ENCODE assay signal across 10 mouse cellular contexts in the genomic region with DNA sequence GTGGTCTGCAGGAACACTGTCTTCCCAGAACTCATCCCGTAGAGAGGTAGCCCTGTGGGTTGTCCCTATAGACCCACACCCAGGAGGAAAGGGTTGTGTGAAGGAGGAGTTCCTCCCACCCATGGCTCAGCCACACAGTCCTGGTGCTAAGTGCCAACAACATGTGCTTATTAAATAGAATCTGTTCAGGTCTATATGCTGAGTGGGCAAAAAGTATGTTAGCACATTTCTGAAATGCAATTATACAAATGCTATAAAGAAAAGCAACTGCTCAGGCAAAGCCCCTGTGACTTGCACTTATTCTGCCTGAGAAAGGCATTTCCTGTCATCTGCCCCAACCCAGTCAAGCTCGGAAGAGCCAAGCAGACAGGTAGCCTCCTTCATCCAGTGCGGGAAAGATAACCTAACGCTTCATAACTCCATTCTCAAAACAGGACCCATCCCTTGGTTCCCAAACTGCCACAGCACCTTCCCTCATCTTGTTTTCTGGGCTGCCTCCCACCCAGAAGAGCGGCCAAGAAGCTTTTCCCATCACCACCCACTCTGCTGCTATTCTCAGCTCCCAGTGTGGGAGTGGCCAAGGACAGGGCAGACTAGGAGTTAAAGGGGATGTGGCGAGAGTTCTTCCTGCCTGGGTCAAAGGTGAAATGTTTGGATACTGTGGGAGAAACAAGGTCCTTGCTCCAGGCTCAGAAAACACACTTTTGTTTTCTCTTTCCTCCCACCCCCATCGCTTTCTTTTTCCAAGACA. TPM values are rescaled to one million over a fixed set of nuclear protein-coding genes. Genes with fewer than 3 reads are reported as not detected.
DNase-seq lines count a peak whose midpoint lies in the region; ATAC-seq lines count a peak whose summit lies in the region.
"Had no signal": no experiment of that assay in that cellular context is flagged by ENCODE, and none has a peak within 500 bp of the region (broad histone marks: within the 10 kb centered on the region; RNA-seq: fewer than 3 reads in every experiment).

No protein-coding gene starts in this region.

- WGBS in hindbrain, embryonic 16.5 days, result 75% methylated on average over 7 of the region's 7 CpGs
- WGBS in hindbrain, embryonic 12.5 days, result 70% methylated on average over 7 of the region's 7 CpGs
- 49% methylated on average over 7 of the region's 7 CpGs for WGBS in heart, embryonic 16.5 days
- WGBS in stomach, embryonic 16.5 days, result 64% methylated on average over 7 of the region's 7 CpGs
- 80% methylated on average over 7 of the region's 7 CpGs for WGBS in forebrain, embryonic 11.5 days

- no peaks in the 10 kb centered on the region for H3K4me1 ChIP-seq in hindbrain, embryonic 16.5 days (ENCODE audit: control insufficient read depth, insufficient read depth, low read depth, low read length)
- H3K4me1 ChIP-seq in hindbrain, embryonic 12.5 days, result no peaks in the 10 kb centered on the region
- H3K4me1 ChIP-seq in heart, embryonic 16.5 days (ENCODE audit: control insufficient read depth, insufficient read depth, low read length), result peaks cover 8% of the 10 kb centered on the region; the same call in 1 of the 2 replicates
- peaks cover 8% of the 10 kb centered on the region; the same call in 1 of the 2 replicates for H3K4me1 ChIP-seq in stomach, embryonic 16.5 days (ENCODE audit: control insufficient read depth, insufficient read depth, low read length)
- H3K4me1 ChIP-seq in forebrain, embryonic 11.5 days (replicated peaks; ENCODE audit: control insufficient read depth, insufficient read depth, low read length), result no peaks in the 10 kb centered on the region

- ATAC-seq in hindbrain, embryonic 16.5 days, result no peak
- ATAC-seq in hindbrain, embryonic 12.5 days (ENCODE audit: low FRiP score), result no peak
- ATAC-seq in heart, embryonic 16.5 days (replicated peaks; ENCODE audit: extremely low read depth, insufficient read depth, low FRiP score), result no peak; the same call in 1 of the 2 replicates
- ATAC-seq in stomach, embryonic 16.5 days (ENCODE audit: insufficient read depth, low FRiP score), result no peak
- ATAC-seq in forebrain, embryonic 11.5 days (replicated peaks; ENCODE audit: low FRiP score), result no peak

- DNase-seq in right cerebral cortex, adult 2 months (ENCODE audit: low spot score in 2 of 2), result peak; percentile 56 to 59
- no peak for DNase-seq in right cerebral cortex, postnatal 4 days
- no peak for DNase-seq in adrenal gland, postnatal 10 days
- no peak for DNase-seq in forebrain, embryonic 11.5 days (ENCODE audit: low spot score)

- no peak overlapping the region for H3K4me2 ChIP-seq in hindbrain, embryonic 16.5 days (ENCODE audit: low read length)
- H3K4me2 ChIP-seq in hindbrain, embryonic 12.5 days (replicated peaks), result no peak overlapping the region
- no peak overlapping the region for H3K4me2 ChIP-seq in heart, embryonic 16.5 days (ENCODE audit: low read depth, low read length)
- H3K4me2 ChIP-seq in stomach, embryonic 16.5 days (ENCODE audit: low read depth, low read length), result no peak overlapping the region
- no peak overlapping the region for H3K4me2 ChIP-seq in forebrain, embryonic 11.5 days (ENCODE audit: low read depth, low read length, severe bottlenecking)

- no peak overlapping the region for H3K9ac ChIP-seq in hindbrain, embryonic 16.5 days (ENCODE audit: low read depth, low read length)
- H3K9ac ChIP-seq in hindbrain, embryonic 12.5 days, result no peak overlapping the region
- H3K9ac ChIP-seq in heart, embryonic 16.5 days (ENCODE audit: low read length), result no peak overlapping the region
- H3K9ac ChIP-seq in stomach, embryonic 16.5 days (ENCODE audit: low read length), result no peak overlapping the region
- no peak overlapping the region for H3K9ac ChIP-seq in forebrain, embryonic 11.5 days (ENCODE audit: low read length)

- H3K9me3 ChIP-seq in hindbrain, embryonic 16.5 days (ENCODE audit: control insufficient read depth, low read length), result no peaks in the 10 kb centered on the region
- no peaks in the 10 kb centered on the region for H3K9me3 ChIP-seq in hindbrain, embryonic 12.5 days (replicated peaks)
- H3K9me3 ChIP-seq in heart, embryonic 16.5 days (replicated peaks; ENCODE audit: control insufficient read depth, low read length), result no peaks in the 10 kb centered on the region
- no peaks in the 10 kb centered on the region for H3K9me3 ChIP-seq in stomach, embryonic 16.5 days (replicated peaks; ENCODE audit: control insufficient read depth, low read length)
- H3K9me3 ChIP-seq in forebrain, embryonic 11.5 days (ENCODE audit: control insufficient read depth, low read length), result no peaks in the 10 kb centered on the region

- H3K36me3 ChIP-seq in hindbrain, embryonic 16.5 days (ENCODE audit: control insufficient read depth, insufficient read depth, low read length), result peaks cover 16% of the 10 kb centered on the region
- peaks cover 50% of the 10 kb centered on the region for H3K36me3 ChIP-seq in hindbrain, embryonic 12.5 days
- peaks cover 10% of the 10 kb centered on the region; the same call in 1 of the 2 replicates for H3K36me3 ChIP-seq in heart, embryonic 16.5 days (ENCODE audit: control insufficient read depth, insufficient read depth)
- 0 out of 2 replicates have a peak, but pooled peaks cover 14% of the 10 kb centered on the region for H3K36me3 ChIP-seq in stomach, embryonic 16.5 days (ENCODE audit: control insufficient read depth, insufficient read depth, low read length)
- H3K36me3 ChIP-seq in forebrain, embryonic 11.5 days (ENCODE audit: control insufficient read depth, insufficient read depth, low read length), result no peaks in the 10 kb centered on the region; the same call in 1 of the 2 replicates

- no peak overlapping the region for H3K4me3 ChIP-seq in hindbrain, embryonic 16.5 days (ENCODE audit: low read length)
- H3K4me3 ChIP-seq in hindbrain, embryonic 12.5 days, result no peak overlapping the region
- H3K4me3 ChIP-seq in heart, embryonic 16.5 days (ENCODE audit: low read length), result no peak overlapping the region
- no peak overlapping the region for H3K4me3 ChIP-seq in stomach, embryonic 16.5 days (replicated peaks; ENCODE audit: low read length)
- no peak overlapping the region for H3K4me3 ChIP-seq in forebrain, embryonic 11.5 days (ENCODE audit: low read depth, low read length)

- H3K27me3 ChIP-seq in hindbrain, embryonic 16.5 days (replicated peaks; ENCODE audit: control insufficient read depth, insufficient read depth, low read length), result no peaks in the 10 kb centered on the region
- no peaks in the 10 kb centered on the region for H3K27me3 ChIP-seq in hindbrain, embryonic 12.5 days
- no peaks in the 10 kb centered on the region for H3K27me3 ChIP-seq in heart, embryonic 16.5 days (ENCODE audit: control insufficient read depth, insufficient read depth, low read length)
- no peaks in the 10 kb centered on the region for H3K27me3 ChIP-seq in stomach, embryonic 16.5 days (ENCODE audit: control insufficient read depth, insufficient read depth, low read length)
- no peaks in the 10 kb centered on the region for H3K27me3 ChIP-seq in forebrain, embryonic 11.5 days (ENCODE audit: control insufficient read depth, insufficient read depth, low read length)

- H3K27ac ChIP-seq in hindbrain, embryonic 16.5 days (ENCODE audit: low read depth, low read length), result 0 out of 2 replicates have a peak overlapping the region, but pooled peaks have one; percentile 12
- H3K27ac ChIP-seq in hindbrain, embryonic 12.5 days, result no peak overlapping the region
- peak overlapping the region; percentile 15; the same call in 1 of the 2 replicates for H3K27ac ChIP-seq in heart, embryonic 16.5 days (ENCODE audit: low read length)
- H3K27ac ChIP-seq in stomach, embryonic 16.5 days (ENCODE audit: low read length), result peak overlapping the region; percentile 60; the same call in 1 of the 2 replicates
- H3K27ac ChIP-seq in forebrain, embryonic 11.5 days (ENCODE audit: low read depth, low read length), result no peak overlapping the region

RNA-seq across cellular contexts. Expression of a gene that starts 17.1 kb away (rescaled TPM):
- polyA plus RNA-seq in hindbrain, embryonic 16.5 days (2015; fragmentation: Nextera tagmentation; extraction: Ambion mirVana), result 34.7 and 35.0 TPM in 2 replicates
- polyA plus RNA-seq in hindbrain, embryonic 12.5 days (2016; fragmentation: Nextera tagmentation; extraction: Ambion mirVana), result 30.4 and 32.3 TPM in 2 replicates
- polyA plus RNA-seq in heart, embryonic 16.5 days (2015; fragmentation: Nextera tagmentation; extraction: Ambion mirVana), result 19.1 and 20.4 TPM in 2 replicates
- polyA plus RNA-seq in stomach, embryonic 16.5 days (2015; fragmentation: Nextera tagmentation; extraction: Ambion mirVana), result 32.6 and 33.8 TPM in 2 replicates
- 10 to 100 TPM; 21.0 to 22.3 TPM for total RNA-seq in adrenal gland, postnatal 10 days (2021)
- polyA plus RNA-seq in forebrain, embryonic 11.5 days (2014; fragmentation: Nextera tagmentation; extraction: Ambion mirVana), result 27.7 and 28.0 TPM in 2 replicates

RNA-seq across cellular contexts. Expression of a gene that starts 21.3 kb away (rescaled TPM):
- polyA plus RNA-seq in hindbrain, embryonic 16.5 days (2015; fragmentation: Nextera tagmentation; extraction: Ambion mirVana), result 27.1 and 28.7 TPM in 2 replicates
- 32.8 and 33.1 TPM in 2 replicates for polyA plus RNA-seq in hindbrain, embryonic 12.5 days (2016; fragmentation: Nextera tagmentation; extraction: Ambion mirVana)
- 35.6 and 44.2 TPM in 2 replicates for polyA plus RNA-seq in heart, embryonic 16.5 days (2015; fragmentation: Nextera tagmentation; extraction: Ambion mirVana)
- polyA plus RNA-seq in stomach, embryonic 16.5 days (2015; fragmentation: Nextera tagmentation; extraction: Ambion mirVana), result 57.4 and 67.7 TPM in 2 replicates
- 10 to 100 TPM; 25.0 to 29.1 TPM for total RNA-seq in adrenal gland, postnatal 10 days (2021)
- polyA plus RNA-seq in forebrain, embryonic 11.5 days (2014; fragmentation: Nextera tagmentation; extraction: Ambion mirVana), result 20.4 and 21.3 TPM in 2 replicates

RNA-seq across cellular contexts. Expression of a gene that starts 24.1 kb away (rescaled TPM):
- polyA plus RNA-seq in hindbrain, embryonic 16.5 days (2015; fragmentation: Nextera tagmentation; extraction: Ambion mirVana), result 42.6 and 43.9 TPM in 2 replicates
- polyA plus RNA-seq in hindbrain, embryonic 12.5 days (2016; fragmentation: Nextera tagmentation; extraction: Ambion mirVana), result 51.3 and 51.7 TPM in 2 replicates
- polyA plus RNA-seq in heart, embryonic 16.5 days (2015; fragmentation: Nextera tagmentation; extraction: Ambion mirVana), result 30.4 and 33.0 TPM in 2 replicates
- polyA plus RNA-seq in stomach, embryonic 16.5 days (2015; fragmentation: Nextera tagmentation; extraction: Ambion mirVana), result 36.8 and 37.6 TPM in 2 replicates
- total RNA-seq in adrenal gland, postnatal 10 days (2021), result 10 to 100 TPM; 36.9 to 50.1 TPM
- polyA plus RNA-seq in forebrain, embryonic 11.5 days (2014; fragmentation: Nextera tagmentation; extraction: Ambion mirVana), result 41.6 and 44.5 TPM in 2 replicates

RNA-seq across cellular contexts. Expression of a gene that starts 32.8 kb away (rescaled TPM):
- polyA plus RNA-seq in hindbrain, embryonic 16.5 days (2015; fragmentation: Nextera tagmentation; extraction: Ambion mirVana), result 4.9 and 16.1 TPM in 2 replicates
- polyA plus RNA-seq in hindbrain, embryonic 12.5 days (2016; fragmentation: Nextera tagmentation; extraction: Ambion mirVana), result 1,600 and 2,073 TPM in 2 replicates
- polyA plus RNA-seq in heart, embryonic 16.5 days (2015; fragmentation: Nextera tagmentation; extraction: Ambion mirVana), result 61.3 and 82.7 TPM in 2 replicates
- polyA plus RNA-seq in stomach, embryonic 16.5 days (2015; fragmentation: Nextera tagmentation; extraction: Ambion mirVana), result 11.6 and 16.3 TPM in 2 replicates
- total RNA-seq in adrenal gland, postnatal 10 days (2021), result not detected
- polyA plus RNA-seq in forebrain, embryonic 11.5 days (2014; fragmentation: Nextera tagmentation; extraction: Ambion mirVana), result 3,449 and 3,516 TPM in 2 replicates
- total RNA-seq: left cerebral cortex, postnatal 10 days had no signal
- polyA plus RNA-seq: gonadal fat pad, adult 2 months had no signal

RNA-seq across cellular contexts. Expression of a gene that starts 38.2 kb away (rescaled TPM):
- 45.6 and 49.9 TPM in 2 replicates for polyA plus RNA-seq in hindbrain, embryonic 16.5 days (2015; fragmentation: Nextera tagmentation; extraction: Ambion mirVana)
- 52.8 and 55.1 TPM in 2 replicates for polyA plus RNA-seq in hindbrain, embryonic 12.5 days (2016; fragmentation: Nextera tagmentation; extraction: Ambion mirVana)
- 42.6 and 50.9 TPM in 2 replicates for polyA plus RNA-seq in heart, embryonic 16.5 days (2015; fragmentation: Nextera tagmentation; extraction: Ambion mirVana)
- polyA plus RNA-seq in stomach, embryonic 16.5 days (2015; fragmentation: Nextera tagmentation; extraction: Ambion mirVana), result 44.9 and 47.5 TPM in 2 replicates
- 10 to 100 TPM; 23.9 to 26.5 TPM for total RNA-seq in adrenal gland, postnatal 10 days (2021)
- polyA plus RNA-seq in forebrain, embryonic 11.5 days (2014; fragmentation: Nextera tagmentation; extraction: Ambion mirVana), result 86.2 and 92.7 TPM in 2 replicates

Comparison
In these comparisons a context has a peak if more than half of its experiments do, and no peak if none do; other contexts are left out.
1. H3K27ac ChIP-seq: peak in hindbrain, embryonic 16.5 days (single experiment), heart, embryonic 16.5 days (single experiment) and stomach, embryonic 16.5 days (single experiment); none in hindbrain, embryonic 12.5 days (single experiment) and forebrain, embryonic 11.5 days (single experiment).
2. DNase-seq: peak in right cerebral cortex, adult 2 months (2 of 2); none in right cerebral cortex, postnatal 4 days (single experiment), adrenal gland, postnatal 10 days (single experiment) and forebrain, embryonic 11.5 days (single experiment).